Mouse (Mus musculus) thymus, postnatal 10 days (tissue): ENCODE results near the gene Mpdu1.
"Not testable (repeated sequence)": the region's sequence is repeated elsewhere in the genome, so short reads cannot be mapped to it uniquely, and the experiment has no call there.

Experiments used
- DNase-seq, 2 experiments: peaks; one replicate each; pipeline ENCODE4 v3.0.0; 2021; ENCODE audit warnings: low spot score in 2 of 2

Mpdu1 gene

GRCm38 (mm10) chr11:69665457-69665960 is 3.1 kb upstream of the Mpdu1 start:
- no peak for DNase-seq

GRCm38 (mm10) chr11:69664841-69665240 is 2.4 kb upstream of the Mpdu1 start:
- DNase-seq, result no peak

- no peak for DNase-seq
Measured at GRCm38 (mm10) chr11:69663795-69664194, 1.4 kb upstream of the Mpdu1 start.

GRCm38 (mm10) chr11:69662967-69663671 is 677 bp upstream of the Mpdu1 start:
- DNase-seq, result peak in 1 of 2 experiments; percentile 15

GRCm38 (mm10) chr11:69661221-69661881 is 1.1 kb downstream of the Mpdu1 start:
- DNase-seq, result no peak

GRCm38 (mm10) chr11:69657462-69657881 is 5.0 kb downstream of the Mpdu1 start:
- no peak for DNase-seq

GRCm38 (mm10) chr11:69656617-69657461 is 5.6 kb downstream of the Mpdu1 start:
- peak; percentile 40 to 73 for DNase-seq

- DNase-seq, result no peak
Measured at GRCm38 (mm10) chr11:69656065-69656455, 6.4 kb downstream of the Mpdu1 start.

- DNase-seq, result no peak
Measured at GRCm38 (mm10) chr11:69655264-69656064, 7.0 kb downstream of the Mpdu1 start, which contains the start of gene Sox15. TSS of gene Sox15 (plus strand) at chr11:69655314.

GRCm38 (mm10) chr11:69654760-69655159 is 7.7 kb downstream of the Mpdu1 start:
- no peak for DNase-seq

- no peak for DNase-seq
Measured at GRCm38 (mm10) chr11:69653399-69653798, 9.0 kb downstream of the Mpdu1 start.

GRCm38 (mm10) chr11:69645860-69646259 is 16.6 kb downstream of the Mpdu1 start:
- no peak for DNase-seq

GRCm38 (mm10) chr11:69635471-69635870 is 27.0 kb downstream of the Mpdu1 start:
- DNase-seq, result no peak

- no peak for DNase-seq
Measured at GRCm38 (mm10) chr11:69633128-69633866, 29.1 kb downstream of the Mpdu1 start.

GRCm38 (mm10) chr11:69632284-69633089 is 30.0 kb downstream of the Mpdu1 start, which contains the start of gene Fxr2:
TSS of gene Fxr2 (plus strand) at chr11:69632990.
- DNase-seq, result peak; percentile 99 to 100

- no peak for DNase-seq
Measured at GRCm38 (mm10) chr11:69629802-69630201, 32.6 kb downstream of the Mpdu1 start.

GRCm38 (mm10) chr11:69628286-69628685 is 34.2 kb downstream of the Mpdu1 start:
- peak; percentile 31 to 74 for DNase-seq

- not testable (repeated sequence) for DNase-seq
Measured at GRCm38 (mm10) chr11:69624339-69624738, 38.1 kb downstream of the Mpdu1 start.

- no peak for DNase-seq
Measured at GRCm38 (mm10) chr11:69623006-69623405, 39.4 kb downstream of the Mpdu1 start.

GRCm38 (mm10) chr11:69622406-69622805 is 40.0 kb downstream of the Mpdu1 start:
- DNase-seq, result no peak
